ENCODE assay signal across 36 mouse cellular contexts in genomic region chr4:141469343-141469742, GRCm38 (mm10). TPM values are rescaled to one million over a fixed set of nuclear protein-coding genes. Genes with fewer than 3 reads are reported as not detected.
"Had no signal": no experiment of that assay in that cellular context is flagged by ENCODE, and none has a peak within 500 bp of the region (broad histone marks: within the 10 kb centered on the region; RNA-seq: fewer than 3 reads in every experiment).

No protein-coding gene starts in this region.

- H3K27me3 ChIP-seq: heart, embryonic 12.5 days; hindbrain, embryonic 12.5 days; intestine, embryonic 15.5 days; limb, embryonic 12.5 days; liver, embryonic 13.5 days; liver, embryonic 15.5 days had no signal

- H3K4me3 ChIP-seq: heart, adult 2 months; heart, embryonic 10.5 days; heart, embryonic 12.5 days; hindbrain, embryonic 10.5 days; hindbrain, embryonic 12.5 days; intestine, embryonic 15.5 days; left cerebral cortex, adult 2 months; limb, embryonic 10.5 days; limb, embryonic 12.5 days; liver, embryonic 13.5 days; liver, embryonic 15.5 days had no signal

- H3K9me3 ChIP-seq: hindbrain, embryonic 10.5 days; intestine, embryonic 15.5 days; limb, embryonic 10.5 days; limb, embryonic 12.5 days; liver, embryonic 15.5 days had no signal

- DNase-seq: gastrocnemius, postnatal 10 days; gastrocnemius, postnatal 25 days; heart, adult 2 months; kidney, adult 18-20 months; kidney, adult 8-10 months; kidney, postnatal 10 days; kidney, postnatal 25 days; kidney, postnatal 4 days; liver; liver, embryonic 13.5 days had no signal

- H3K4me2 ChIP-seq: heart, embryonic 12.5 days; hindbrain, embryonic 12.5 days; hindbrain, embryonic 14.5 days; intestine, embryonic 15.5 days; limb, embryonic 12.5 days; liver, embryonic 11.5 days; liver, embryonic 13.5 days; liver, embryonic 15.5 days had no signal

- H3K27ac ChIP-seq: heart, adult 2 months; heart, embryonic 10.5 days; hindbrain, embryonic 12.5 days; hindbrain, embryonic 14.5 days; intestine, embryonic 15.5 days; left cerebral cortex, adult 2 months; limb, embryonic 10.5 days; liver, embryonic 13.5 days; liver, embryonic 15.5 days had no signal

- H3K4me1 ChIP-seq: heart, embryonic 12.5 days; intestine, embryonic 15.5 days; limb, embryonic 10.5 days; limb, embryonic 12.5 days had no signal

- H3K9ac ChIP-seq: heart, embryonic 12.5 days; hindbrain, embryonic 12.5 days; hindbrain, embryonic 14.5 days; intestine, embryonic 15.5 days; limb, embryonic 12.5 days; liver, embryonic 13.5 days; liver, embryonic 15.5 days had no signal

- ATAC-seq: hindbrain, embryonic 16.5 days; inflammation-experienced regulatory T-cells, adult 6 months; intestine, embryonic 15.5 days; intestine, postnatal 0 days had no signal

RNA-seq across cellular contexts. Expression of gene Srarp, which starts 33.4 kb away (rescaled TPM):
- total RNA-seq: gastrocnemius, postnatal 10 days; gastrocnemius, postnatal 4 days; granulocyte monocyte progenitor cell, adult 5-6 weeks; heart, postnatal 10 days; heart, postnatal 4 days had no signal
- polyA plus RNA-seq: heart, embryonic 10.5 days; heart, embryonic 12.5 days; heart, embryonic 14.5 days; heart, embryonic 16.5 days; hindbrain, embryonic 10.5 days; hindbrain, embryonic 12.5 days; inflammation-experienced regulatory T-cells, adult 6 months; intestine, embryonic 15.5 days; intestine, postnatal 0 days; kidney, embryonic 14.5 days; kidney, embryonic 16.5 days; limb, embryonic 10.5 days; limb, embryonic 12.5 days; limb, embryonic 14.5 days; liver, embryonic 11.5 days; liver, embryonic 13.5 days; liver, embryonic 15.5 days had no signal

RNA-seq across cellular contexts. Expression of gene Hspb7, which starts 48.8 kb away (rescaled TPM):
- total RNA-seq: granulocyte monocyte progenitor cell, adult 5-6 weeks; layer of hippocampus, postnatal 25 days had no signal
- polyA plus RNA-seq: hindbrain, embryonic 10.5 days; hindbrain, embryonic 12.5 days; inflammation-experienced regulatory T-cells, adult 6 months; kidney, embryonic 14.5 days; limb, embryonic 12.5 days had no signal

RNA-seq across cellular contexts. Expression of gene Clcnkb, which starts 53.5 kb away (rescaled TPM):
- total RNA-seq: gastrocnemius, postnatal 25 days; granulocyte monocyte progenitor cell, adult 5-6 weeks; layer of hippocampus, postnatal 10 days; layer of hippocampus, postnatal 25 days; left cerebral cortex, adult 2 months; left cerebral cortex, postnatal 14 days had no signal
- polyA plus RNA-seq: hindbrain, embryonic 10.5 days; hindbrain, embryonic 12.5 days; hindbrain, embryonic 14.5 days; hindbrain, embryonic 16.5 days; inflammation-experienced regulatory T-cells, adult 6 months; intestine, embryonic 15.5 days; intestine, postnatal 0 days; limb, embryonic 10.5 days; limb, embryonic 12.5 days; liver, embryonic 11.5 days; liver, embryonic 13.5 days; liver, embryonic 15.5 days had no signal
